11 mouse cellular contexts compared by ENCODE assay signal in genomic region chr6:37297744-37298482, GRCm38 (mm10). TPM values are rescaled to one million over a fixed set of nuclear protein-coding genes. Genes with fewer than 3 reads are reported as not detected.
DNase-seq lines count a peak whose midpoint lies in the region; ATAC-seq lines count a peak whose summit lies in the region.
"Had no signal": no experiment of that assay in that cellular context is flagged by ENCODE, and none has a peak within 500 bp of the region (broad histone marks: within the 10 kb centered on the region; RNA-seq: fewer than 3 reads in every experiment).

No protein-coding gene starts in this region.

- ATAC-seq in midbrain, embryonic 12.5 days (ENCODE audit: low FRiP score, low read depth): no peak
- no peak for ATAC-seq in kidney, embryonic 14.5 days (ENCODE audit: low FRiP score, low TSS enrichment)
- no peak for ATAC-seq in kidney, embryonic 15.5 days (replicated peaks; ENCODE audit: low FRiP score)

- no peak overlapping the region for H3K9ac ChIP-seq in midbrain, embryonic 12.5 days (replicated peaks)
- H3K9ac ChIP-seq in kidney, embryonic 14.5 days (ENCODE audit: low read depth, low read length): no peak overlapping the region
- H3K9ac ChIP-seq in kidney, embryonic 15.5 days: no peak overlapping the region
- H3K9ac ChIP-seq: limb, embryonic 12.5 days had no signal

- H3K4me1 ChIP-seq in midbrain, embryonic 12.5 days: peaks cover 24% of the 10 kb centered on the region
- peaks cover 5% of the 10 kb centered on the region; the same call in 1 of the 2 replicates for H3K4me1 ChIP-seq in kidney, embryonic 14.5 days (ENCODE audit: control insufficient read depth, insufficient read depth, low read length)
- peaks cover 18% of the 10 kb centered on the region for H3K4me1 ChIP-seq in kidney, embryonic 15.5 days

- H3K36me3 ChIP-seq in midbrain, embryonic 12.5 days: no peaks in the 10 kb centered on the region
- H3K36me3 ChIP-seq in kidney, embryonic 14.5 days (ENCODE audit: control insufficient read depth, insufficient read depth, low read length): no peaks in the 10 kb centered on the region
- H3K36me3 ChIP-seq in kidney, embryonic 15.5 days: no peaks in the 10 kb centered on the region
- H3K36me3 ChIP-seq: embryonic facial prominence, embryonic 10.5 days; limb, embryonic 12.5 days had no signal

- no peaks in the 10 kb centered on the region for H3K9me3 ChIP-seq in midbrain, embryonic 12.5 days
- no peaks in the 10 kb centered on the region for H3K9me3 ChIP-seq in kidney, embryonic 14.5 days (ENCODE audit: control insufficient read depth, low read length)
- H3K9me3 ChIP-seq in kidney, embryonic 15.5 days (replicated peaks): no peaks in the 10 kb centered on the region
- H3K9me3 ChIP-seq: embryonic facial prominence, embryonic 10.5 days; limb, embryonic 12.5 days had no signal

- 41% methylated on average over 8 of the region's 8 CpGs for WGBS in midbrain, embryonic 12.5 days
- WGBS in kidney, embryonic 14.5 days: 48% methylated on average over 8 of the region's 8 CpGs
- 55% methylated on average over 8 of the region's 8 CpGs for WGBS in kidney, embryonic 15.5 days

- H3K27ac ChIP-seq in midbrain, embryonic 12.5 days (replicated peaks): peak overlapping the region; percentile 7; the same call in 1 of the 2 replicates
- no peak overlapping the region for H3K27ac ChIP-seq in kidney, embryonic 14.5 days (ENCODE audit: low read depth, low read length)
- H3K27ac ChIP-seq in kidney, embryonic 15.5 days: no peak overlapping the region
- H3K27ac ChIP-seq: embryonic facial prominence, embryonic 10.5 days; limb, embryonic 12.5 days had no signal

- peak overlapping the region; percentile 87; the same call in 1 of the 2 replicates for H3K4me3 ChIP-seq in midbrain, embryonic 12.5 days
- H3K4me3 ChIP-seq in kidney, embryonic 14.5 days (ENCODE audit: low read length): no peak overlapping the region
- no peak overlapping the region for H3K4me3 ChIP-seq in kidney, embryonic 15.5 days (replicated peaks)
- H3K4me3 ChIP-seq: embryonic facial prominence, embryonic 10.5 days had no signal

- peaks cover 40% of the 10 kb centered on the region for H3K27me3 ChIP-seq in midbrain, embryonic 12.5 days
- peaks cover 47% of the 10 kb centered on the region for H3K27me3 ChIP-seq in kidney, embryonic 14.5 days (ENCODE audit: control insufficient read depth, insufficient read depth, low read length)
- peaks cover 59% of the 10 kb centered on the region for H3K27me3 ChIP-seq in kidney, embryonic 15.5 days

- DNase-seq in layer of hippocampus, adult 11-12 months (ENCODE audit: low spot score): peak; percentile 34
- no peak for DNase-seq in layer of hippocampus, adult 8-10 months (ENCODE audit: low spot score in 2 of 2)
- peak; percentile 82 for DNase-seq in brain, adult 2 months (ENCODE audit: low read depth, low spot score)
- DNase-seq in cerebellum, postnatal 25 days: peak; percentile 20 to 27
- no peak for DNase-seq in kidney, adult 18-20 months
- DNase-seq: thymus, adult 2 months had no signal

- H3K4me2 ChIP-seq in midbrain, embryonic 12.5 days (replicated peaks): peak overlapping the region; percentile 95
- H3K4me2 ChIP-seq in kidney, embryonic 14.5 days (replicated peaks; ENCODE audit: low read depth, low read length): no peak overlapping the region
- no peak overlapping the region for H3K4me2 ChIP-seq in kidney, embryonic 15.5 days

RNA-seq across cellular contexts. Expression of gene Dgki, which starts 2.1 kb away (rescaled TPM):
- 10 to 100 TPM; 76.6 to 92.9 (median 85.0) TPM for total RNA-seq in layer of hippocampus, adult 8-10 months (2022)
- 4.3 and 5.3 TPM in 2 replicates for polyA plus RNA-seq in midbrain, embryonic 12.5 days (2016; fragmentation: Nextera tagmentation; extraction: Ambion mirVana)
- 0.27 and 0.43 TPM in 2 replicates for polyA plus RNA-seq in kidney, embryonic 14.5 days (2014; fragmentation: Nextera tagmentation; extraction: Ambion mirVana)
- polyA plus RNA-seq in kidney, embryonic 15.5 days (2015; fragmentation: Nextera tagmentation; extraction: Ambion mirVana): 0.39 and 0.55 TPM in 2 replicates

Comparison
In these comparisons a context has a peak if more than half of its experiments do, and no peak if none do; other contexts are left out.
1. DNase-seq: peak in layer of hippocampus, adult 11-12 months (single experiment), brain, adult 2 months (single experiment) and cerebellum, postnatal 25 days (2 of 2); none in layer of hippocampus, adult 8-10 months (0 of 2) and kidney, adult 18-20 months (single experiment).